Mouse (Mus musculus): Measurements from ENCODE around the gene Ptprn2.

Gene Ptprn2

GRCm38 (mm10) chr12:116901773-116902172 is 416.3 kb downstream of the Ptprn2 start:
- DNase-seq = no peak

GRCm38 (mm10) chr12:116907424-116907823 is 421.9 kb downstream of the Ptprn2 start:
- DNase-seq = no peak

GRCm38 (mm10) chr12:116908668-116909067 is 423.1 kb downstream of the Ptprn2 start:
- DNase-seq = no peak

GRCm38 (mm10) chr12:116916776-116917175 is 431.3 kb downstream of the Ptprn2 start:
- DNase-seq = no peak

GRCm38 (mm10) chr12:116919185-116919584 is 433.7 kb downstream of the Ptprn2 start:
- no peak for DNase-seq

GRCm38 (mm10) chr12:116919691-116920526 is 434.4 kb downstream of the Ptprn2 start:
- no peak for DNase-seq

GRCm38 (mm10) chr12:116927115-116927514 is 441.6 kb downstream of the Ptprn2 start:
- no peak for DNase-seq

- DNase-seq = no peak
Observed at GRCm38 (mm10) chr12:116927516-116927915, 442.0 kb downstream of the Ptprn2 start.

- DNase-seq = no peak
Observed at GRCm38 (mm10) chr12:116938158-116938854, 452.8 kb downstream of the Ptprn2 start.

GRCm38 (mm10) chr12:116943883-116944282 is 458.4 kb downstream of the Ptprn2 start:
- DNase-seq = no peak

- no peak for DNase-seq
Observed at GRCm38 (mm10) chr12:116948151-116948928, 462.8 kb downstream of the Ptprn2 start.

GRCm38 (mm10) chr12:116949726-116950125 is 464.2 kb downstream of the Ptprn2 start:
- DNase-seq = no peak

- DNase-seq = no peak
Observed at GRCm38 (mm10) chr12:116952452-116953205, 467.1 kb downstream of the Ptprn2 start.

- no peak for DNase-seq
Observed at GRCm38 (mm10) chr12:116959164-116959563, 473.6 kb downstream of the Ptprn2 start.

GRCm38 (mm10) chr12:116963906-116964305 is 478.4 kb downstream of the Ptprn2 start:
- no peak for DNase-seq

- no peak for DNase-seq
Observed at GRCm38 (mm10) chr12:116968215-116968939, 482.9 kb downstream of the Ptprn2 start.

- no peak for DNase-seq
Observed at GRCm38 (mm10) chr12:116975547-116975946, 490.0 kb downstream of the Ptprn2 start.

GRCm38 (mm10) chr12:116976981-116977380 is 491.5 kb downstream of the Ptprn2 start:
- DNase-seq = no peak

GRCm38 (mm10) chr12:116978201-116978600 is 492.7 kb downstream of the Ptprn2 start:
- DNase-seq = no peak

GRCm38 (mm10) chr12:116981315-116981714 is 495.8 kb downstream of the Ptprn2 start:
- no peak for DNase-seq

- DNase-seq = no peak
Observed at GRCm38 (mm10) chr12:116989144-116989543, 503.6 kb downstream of the Ptprn2 start.

Data from liver (tissue).